Mouse (Mus musculus): Measurements from ENCODE around the gene Zmym5. TPM values are rescaled to one million over a fixed set of nuclear protein-coding genes. Genes with fewer than 3 reads are reported as not detected.
"Not testable (repeated sequence)": the region's sequence is repeated elsewhere in the genome, so short reads cannot be mapped to it uniquely, and the experiment has no call there.

Zmym5 gene
- polyA plus RNA-seq (2016; fragmentation: Nextera tagmentation; extraction: Ambion mirVana) = 23.3 and 23.4 TPM in 2 replicates

GRCm38 (mm10) chr14:56811701-56812339, at the start of gene Zmym5:
Gene Zmym5, minus strand, starts transcription at chr14:56811716.
- DNase-seq (ENCODE audit: extremely low spot score, low spot score) = peak; percentile 91
- under 1% methylated on average over 39 of the region's 72 CpGs for WGBS

DNA sequence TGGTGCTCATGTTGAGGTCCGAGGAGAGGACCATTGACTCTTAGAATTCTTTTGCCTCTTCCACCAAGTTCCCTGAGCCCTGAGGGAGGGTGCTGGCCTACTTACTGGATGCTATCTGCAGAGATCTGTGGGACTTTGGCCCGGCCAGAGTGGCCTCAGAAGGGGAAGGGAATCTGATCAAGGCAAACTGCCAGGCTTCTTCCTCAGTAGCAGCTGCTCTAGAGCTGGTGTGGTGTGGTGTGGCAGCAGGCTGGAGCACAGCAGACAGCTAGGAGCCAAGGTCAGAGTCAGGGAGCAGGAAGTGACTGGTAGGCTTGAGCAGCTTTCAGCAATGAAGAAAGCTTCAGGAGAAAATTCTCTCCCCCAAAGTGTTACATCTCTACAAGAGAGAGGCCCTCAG, 38.2 kb upstream of the Zmym5 start:
- Histone ChIP-seq H3K4me1 (peaks cover 4% of the 10 kb centered on the region), H3K4me3 (no peak overlapping the region), H3K27me3 (ENCODE audit: poor library complexity, severe bottlenecking) (no peaks in the 10 kb centered on the region), H3K36me3 (replicated peaks) (no peaks in the 10 kb centered on the region), H3K27ac (no peak overlapping the region), H3K9me3 (peaks cover 24% of the 10 kb centered on the region)
- WGBS = 76% methylated on average over 2 of the region's 2 CpGs
- DNase-seq (ENCODE audit: extremely low spot score, low spot score) = no peak

More at GRCm38 (mm10) chr14:56811701-56812339, at the start of gene Zmym5:
- peaks cover 24% of the 10 kb centered on the region for H3K4me1 ChIP-seq
- not testable (repeated sequence) for H3K27me3 ChIP-seq (ENCODE audit: poor library complexity, severe bottlenecking); H3K9me3 ChIP-seq
- H3K4me3 ChIP-seq = peak within 1 kb of the TSS; percentile 70
- peak within 1 kb of the TSS; percentile 94 for H3K27ac ChIP-seq
- peaks cover 24% of the 10 kb centered on the region for H3K36me3 ChIP-seq (replicated peaks)

- 70% methylated on average over 2 of the region's 2 CpGs for WGBS
Measured at GRCm38 (mm10) chr14:56848322-56848721, 36.8 kb upstream of the Zmym5 start.

GRCm38 (mm10) chr14:56844507-56844906, 33.0 kb upstream of the Zmym5 start:
- H3K9me3 ChIP-seq = no peaks in the 10 kb centered on the region
- H3K27me3 ChIP-seq (ENCODE audit: poor library complexity, severe bottlenecking) = no peaks in the 10 kb centered on the region
- no peaks in the 10 kb centered on the region for H3K36me3 ChIP-seq (replicated peaks)
- H3K4me3 ChIP-seq = no peak overlapping the region
- H3K27ac ChIP-seq = peak overlapping the region; percentile 35; the same call in 1 of the 2 replicates
- 38% methylated on average over 2 of the region's 2 CpGs for WGBS
- no peak for DNase-seq (ENCODE audit: extremely low spot score, low spot score)
- peaks cover 12% of the 10 kb centered on the region for H3K4me1 ChIP-seq

More at GRCm38 (mm10) chr14:56848322-56848721, 36.8 kb upstream of the Zmym5 start:
- no peak overlapping the region for H3K4me3 ChIP-seq
- peaks cover 11% of the 10 kb centered on the region for H3K9me3 ChIP-seq
- no peaks in the 10 kb centered on the region for H3K27me3 ChIP-seq (ENCODE audit: poor library complexity, severe bottlenecking)
- no peak for DNase-seq (ENCODE audit: extremely low spot score, low spot score)
- peaks cover 12% of the 10 kb centered on the region for H3K4me1 ChIP-seq
- no peaks in the 10 kb centered on the region for H3K36me3 ChIP-seq (replicated peaks)
- H3K27ac ChIP-seq = no peak overlapping the region

GRCm38 (mm10) chr14:56844033-56844432, 32.5 kb upstream of the Zmym5 start:
- 66% methylated on average over 4 of the region's 4 CpGs for WGBS

GRCm38 (mm10) chr14:56834576-56834975, 23.1 kb upstream of the Zmym5 start:
- 89% methylated on average over 5 of the region's 5 CpGs for WGBS

More at GRCm38 (mm10) chr14:56844033-56844432, 32.5 kb upstream of the Zmym5 start:
- no peaks in the 10 kb centered on the region for H3K9me3 ChIP-seq
- no peaks in the 10 kb centered on the region for H3K36me3 ChIP-seq (replicated peaks)
- H3K27me3 ChIP-seq (ENCODE audit: poor library complexity, severe bottlenecking) = no peaks in the 10 kb centered on the region
- no peak for DNase-seq (ENCODE audit: extremely low spot score, low spot score)
- peaks cover 12% of the 10 kb centered on the region for H3K4me1 ChIP-seq
- H3K4me3 ChIP-seq = no peak overlapping the region
- no peak overlapping the region for H3K27ac ChIP-seq

GRCm38 (mm10) chr14:56833211-56833610, 21.7 kb upstream of the Zmym5 start:
- H3K27ac ChIP-seq; H3K27me3 ChIP-seq (ENCODE audit: poor library complexity, severe bottlenecking); DNase-seq (ENCODE audit: extremely low spot score, low spot score); H3K9me3 ChIP-seq; H3K36me3 ChIP-seq (replicated peaks); H3K4me1 ChIP-seq; H3K4me3 ChIP-seq: not testable (repeated sequence)
- 84% methylated on average over 10 of the region's 10 CpGs for WGBS

More at GRCm38 (mm10) chr14:56834576-56834975, 23.1 kb upstream of the Zmym5 start:
- not testable (repeated sequence) for H3K4me1 ChIP-seq; H3K9me3 ChIP-seq; H3K27ac ChIP-seq; DNase-seq (ENCODE audit: extremely low spot score, low spot score); H3K36me3 ChIP-seq (replicated peaks); H3K27me3 ChIP-seq (ENCODE audit: poor library complexity, severe bottlenecking); H3K4me3 ChIP-seq

- H3K27ac ChIP-seq = no peak overlapping the region
- H3K4me3 ChIP-seq = no peak overlapping the region
- no peak for DNase-seq (ENCODE audit: extremely low spot score, low spot score)
- 90% methylated on average over 1 of the region's 1 CpGs for WGBS
- H3K27me3 ChIP-seq (ENCODE audit: poor library complexity, severe bottlenecking) = no peaks in the 10 kb centered on the region
- no peaks in the 10 kb centered on the region for H3K36me3 ChIP-seq (replicated peaks)
- H3K9me3 ChIP-seq = peaks cover 5% of the 10 kb centered on the region
- H3K4me1 ChIP-seq = no peaks in the 10 kb centered on the region
Measured at GRCm38 (mm10) chr14:56832563-56833113, 21.1 kb upstream of the Zmym5 start.

GRCm38 (mm10) chr14:56832147-56832546, 20.6 kb upstream of the Zmym5 start:
- WGBS = 92% methylated on average over 3 of the region's 3 CpGs
- Histone ChIP-seq H3K27ac (no peak overlapping the region), H3K27me3 (ENCODE audit: poor library complexity, severe bottlenecking) (no peaks in the 10 kb centered on the region), H3K36me3 (replicated peaks) (no peaks in the 10 kb centered on the region), H3K4me1 (no peaks in the 10 kb centered on the region), H3K9me3 (peaks cover 5% of the 10 kb centered on the region), H3K4me3 (no peak overlapping the region)
- DNase-seq (ENCODE audit: extremely low spot score, low spot score) = no peak

- Histone ChIP-seq H3K27me3 (ENCODE audit: poor library complexity, severe bottlenecking) (no peaks in the 10 kb centered on the region), H3K27ac (no peak overlapping the region), H3K4me3 (no peak overlapping the region), H3K9me3 (peaks cover 5% of the 10 kb centered on the region), H3K4me1 (no peaks in the 10 kb centered on the region), H3K36me3 (replicated peaks) (no peaks in the 10 kb centered on the region)
- DNase-seq (ENCODE audit: extremely low spot score, low spot score) = no peak
Measured at GRCm38 (mm10) chr14:56830491-56831045, 19.1 kb upstream of the Zmym5 start.

DNA sequence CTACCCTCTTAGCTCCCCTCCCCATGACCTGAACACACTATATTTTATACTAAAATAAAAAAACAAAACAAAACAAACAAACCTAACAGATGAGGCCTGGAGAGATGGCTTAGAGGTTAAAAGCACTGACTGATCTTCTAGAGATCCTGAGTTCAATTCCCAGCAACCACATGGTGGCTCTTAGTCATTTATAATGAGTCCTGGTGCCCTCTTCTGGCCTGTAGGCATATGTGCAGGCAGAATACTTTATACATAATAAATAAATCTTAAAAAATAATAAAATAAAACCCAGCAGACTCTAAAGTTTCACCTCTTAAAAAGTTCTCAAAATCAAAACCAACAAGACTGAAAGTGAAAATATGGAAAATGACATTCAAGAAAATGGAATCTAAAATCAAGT, 13.0 kb upstream of the Zmym5 start:
- no peaks in the 10 kb centered on the region for H3K36me3 ChIP-seq (replicated peaks)
- no peaks in the 10 kb centered on the region for H3K4me1 ChIP-seq
- H3K27ac ChIP-seq = no peak overlapping the region
- no peaks in the 10 kb centered on the region for H3K9me3 ChIP-seq
- no peaks in the 10 kb centered on the region for H3K27me3 ChIP-seq (ENCODE audit: poor library complexity, severe bottlenecking)
- no peak overlapping the region for H3K4me3 ChIP-seq
- DNase-seq (ENCODE audit: extremely low spot score, low spot score) = no peak

GRCm38 (mm10) chr14:56817616-56818015, 6.1 kb upstream of the Zmym5 start:
- DNase-seq (ENCODE audit: extremely low spot score, low spot score) = peak; percentile 16
- no peaks in the 10 kb centered on the region for H3K27me3 ChIP-seq (ENCODE audit: poor library complexity, severe bottlenecking)
- H3K9me3 ChIP-seq = no peaks in the 10 kb centered on the region
- 5% methylated on average over 11 of the region's 11 CpGs for WGBS
- peak overlapping the region; percentile 34 for H3K4me3 ChIP-seq
- H3K36me3 ChIP-seq (replicated peaks) = no peaks in the 10 kb centered on the region
- peak overlapping the region; percentile 49 for H3K27ac ChIP-seq
- H3K4me1 ChIP-seq = peaks cover 20% of the 10 kb centered on the region

DNA sequence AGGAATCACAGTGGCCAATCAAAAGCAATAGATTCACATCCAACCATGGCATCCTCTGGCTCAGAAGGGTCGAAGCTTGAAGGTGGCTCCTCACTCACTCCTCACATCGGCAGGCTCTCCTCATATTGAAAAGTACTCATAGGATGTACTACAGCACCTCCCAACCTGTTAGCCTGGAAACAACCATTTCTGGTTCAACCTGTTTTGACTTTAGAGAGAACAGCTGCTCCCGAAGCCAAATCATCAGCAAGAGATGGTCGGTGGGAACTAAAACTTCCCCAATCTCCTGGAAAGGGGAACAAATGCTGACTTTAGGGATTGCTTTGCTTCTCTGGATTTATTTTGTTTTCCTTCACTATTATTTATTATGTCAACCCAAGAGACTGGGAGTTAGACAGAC, 5.6 kb upstream of the Zmym5 start:
- WGBS = 73% methylated on average over 4 of the region's 4 CpGs
- no peak for DNase-seq (ENCODE audit: extremely low spot score, low spot score)
- H3K27me3 ChIP-seq (ENCODE audit: poor library complexity, severe bottlenecking) = no peaks in the 10 kb centered on the region
- no peaks in the 10 kb centered on the region for H3K9me3 ChIP-seq
- no peaks in the 10 kb centered on the region for H3K36me3 ChIP-seq (replicated peaks)
- peak overlapping the region; percentile 49; the same call in 1 of the 2 replicates for H3K27ac ChIP-seq
- H3K4me1 ChIP-seq = peaks cover 22% of the 10 kb centered on the region
- H3K4me3 ChIP-seq = no peak overlapping the region; the same call in 1 of the 2 replicates
